Mouse (Mus musculus) olfactory bulb, adult 2 months (tissue): ENCODE measurements around the gene Adamts8.

Source experiments
- CTCF ChIP-seq: fragments of 200-500 bp; IDR thresholded peaks from 2 replicates; pipeline ENCODE4 v1.5.1; 2012; ENCODE audit warnings: low read depth, mild to moderate bottlenecking, low read length, moderate library complexity; ENCODE audit not compliant: insufficient read depth
- POLR2A ChIP-seq: fragments of 200-500 bp; IDR thresholded peaks from 2 replicates; pipeline ENCODE4 v1.6.1; 2012; ENCODE audit warnings: mild to moderate bottlenecking, low read depth, low read length, moderate library complexity; ENCODE audit not compliant: insufficient read depth

GRCm38 (mm10) chr9:30919686-30920085 lies 22.7 kb upstream of the Adamts8 start:
- TF ChIP-seq CTCF (no peak), POLR2A (no peak)
